ENCODE assay signal across 7 mouse cellular contexts in genomic region chrX:71816931-71817361, GRCm38 (mm10). TPM values are rescaled to one million over a fixed set of nuclear protein-coding genes. Genes with fewer than 3 reads are reported as not detected.
DNase-seq lines count a peak whose midpoint lies in the region; ATAC-seq and TF ChIP-seq lines count a peak whose summit lies in the region.

No protein-coding gene starts in this region.

- peak overlapping the region; percentile 67 for H3K4me3 ChIP-seq in embryonic facial prominence, embryonic 10.5 days
- H3K4me3 ChIP-seq in hindbrain, postnatal 0 days (ENCODE audit: low read length): peak overlapping the region; percentile 63
- peak overlapping the region; percentile 56 for H3K4me3 ChIP-seq in midbrain, embryonic 14.5 days (replicated peaks; ENCODE audit: low read depth, low read length)

- WGBS in embryonic facial prominence, embryonic 10.5 days: 26% methylated on average over 14 of the region's 14 CpGs
- WGBS in hindbrain, postnatal 0 days: 29% methylated on average over 14 of the region's 14 CpGs
- WGBS in midbrain, embryonic 14.5 days: 21% methylated on average over 12 of the region's 14 CpGs

- H3K9ac ChIP-seq in hindbrain, postnatal 0 days (replicated peaks; ENCODE audit: low read length): peak overlapping the region; percentile 61
- H3K9ac ChIP-seq in midbrain, embryonic 14.5 days (replicated peaks; ENCODE audit: low read length): peak overlapping the region; percentile 60

- peaks cover 11% of the 10 kb centered on the region; the same call in 1 of the 2 replicates for H3K27me3 ChIP-seq in embryonic facial prominence, embryonic 10.5 days (replicated peaks; ENCODE audit: low read depth, poor library complexity, severe bottlenecking)
- H3K27me3 ChIP-seq in hindbrain, postnatal 0 days (ENCODE audit: insufficient read depth, low read length): no peaks in the 10 kb centered on the region
- H3K27me3 ChIP-seq in midbrain, embryonic 14.5 days (ENCODE audit: control insufficient read depth, insufficient read depth, low read length): no peaks in the 10 kb centered on the region

- peak; percentile 2 for DNase-seq in retina, postnatal 7 days (ENCODE audit: low read depth, low spot score)
- DNase-seq in retina, postnatal 1 day: no peak
- no peak for DNase-seq in embryonic facial prominence, embryonic 10.5 days (ENCODE audit: low spot score)
- peak; percentile 1 for DNase-seq in hindbrain, postnatal 0 days (ENCODE audit: low spot score)
- no peak for DNase-seq in midbrain, embryonic 14.5 days
- no peak for DNase-seq in natural killer cell, adult 2 months (ENCODE audit: low spot score in 2 of 2)
- DNase-seq in testis, postnatal 10 days (ENCODE audit: low spot score): no peak

- H3K36me3 ChIP-seq in embryonic facial prominence, embryonic 10.5 days (replicated peaks): 0 out of 2 replicates have a peak, but pooled peaks cover 3% of the 10 kb centered on the region
- H3K36me3 ChIP-seq in hindbrain, postnatal 0 days (ENCODE audit: insufficient read depth, low read length): no peaks in the 10 kb centered on the region
- H3K36me3 ChIP-seq in midbrain, embryonic 14.5 days (ENCODE audit: control insufficient read depth, insufficient read depth, low read length): no peaks in the 10 kb centered on the region

- peak; percentile 77 for ATAC-seq in hindbrain, postnatal 0 days
- ATAC-seq in midbrain, embryonic 14.5 days (ENCODE audit: low FRiP score, low TSS enrichment): peak; percentile 68; the same call in 1 of the 2 replicates

- peak overlapping the region; percentile 55 for H3K4me2 ChIP-seq in hindbrain, postnatal 0 days (ENCODE audit: low read depth, low read length)
- peak overlapping the region; percentile 56 for H3K4me2 ChIP-seq in midbrain, embryonic 14.5 days (ENCODE audit: low read length)

- H3K4me1 ChIP-seq in embryonic facial prominence, embryonic 10.5 days: 0 out of 2 replicates have a peak, but pooled peaks cover 7% of the 10 kb centered on the region
- H3K4me1 ChIP-seq in hindbrain, postnatal 0 days (ENCODE audit: insufficient read depth, low read length): no peaks in the 10 kb centered on the region
- H3K4me1 ChIP-seq in midbrain, embryonic 14.5 days (ENCODE audit: control insufficient read depth, insufficient read depth, low read length): peaks cover 8% of the 10 kb centered on the region; the same call in 1 of the 2 replicates

- no peak for TF ChIP-seq CTCF in hindbrain, postnatal 0 days (IDR thresholded peaks at IDR 0.05; ENCODE audit: low read depth)

- H3K9me3 ChIP-seq in embryonic facial prominence, embryonic 10.5 days: no peaks in the 10 kb centered on the region
- H3K9me3 ChIP-seq in hindbrain, postnatal 0 days (ENCODE audit: low read length): no peaks in the 10 kb centered on the region
- H3K9me3 ChIP-seq in midbrain, embryonic 14.5 days (ENCODE audit: control insufficient read depth, low read length): no peaks in the 10 kb centered on the region

- H3K27ac ChIP-seq in embryonic facial prominence, embryonic 10.5 days (replicated peaks): peak overlapping the region; percentile 85
- H3K27ac ChIP-seq in hindbrain, postnatal 0 days: peak overlapping the region; percentile 81; the same call in 1 of the 2 replicates
- H3K27ac ChIP-seq in midbrain, embryonic 14.5 days (replicated peaks; ENCODE audit: low read depth, low read length): peak overlapping the region; percentile 87

RNA-seq across cellular contexts. Expression of gene Vma21, which starts 1.2 kb away (rescaled TPM):
- 43.3 and 44.9 TPM in 2 replicates for polyA plus RNA-seq in embryonic facial prominence, embryonic 10.5 days (2016; fragmentation: Nextera tagmentation; extraction: Ambion mirVana)
- total RNA-seq in hindbrain, postnatal 0 days (2014; rRNA removed): 15.0 and 26.1 TPM in 2 replicates
- 71.1 and 73.2 TPM in 2 replicates for polyA plus RNA-seq in hindbrain, postnatal 0 days (2015; fragmentation: Nextera tagmentation; extraction: Ambion mirVana)
- polyA plus RNA-seq in midbrain, embryonic 14.5 days (2014; fragmentation: Nextera tagmentation; extraction: Ambion mirVana): 54.6 and 59.6 TPM in 2 replicates

Comparison
In these comparisons a context has a peak if more than half of its experiments do, and no peak if none do; other contexts are left out.
1. DNase-seq: peak in retina, postnatal 7 days (single experiment) and hindbrain, postnatal 0 days (single experiment); none in retina, postnatal 1 day (single experiment), embryonic facial prominence, embryonic 10.5 days (single experiment), midbrain, embryonic 14.5 days (single experiment), natural killer cell, adult 2 months (0 of 2) and testis, postnatal 10 days (single experiment).
2. Peak in every context shown above with its lines, with median percentiles within 50 percentile points of each other: H3K27ac ChIP-seq and H3K4me3 ChIP-seq.